Mouse (Mus musculus): ENCODE results near the gene Crebl2. TPM values are rescaled to one million over a fixed set of nuclear protein-coding genes. Genes with fewer than 3 reads are reported as not detected.

Gene Crebl2
- total and polyA plus RNA-seq, 3 experiments = 1.4 to 2.2 (median 1.5) TPM

DNA sequence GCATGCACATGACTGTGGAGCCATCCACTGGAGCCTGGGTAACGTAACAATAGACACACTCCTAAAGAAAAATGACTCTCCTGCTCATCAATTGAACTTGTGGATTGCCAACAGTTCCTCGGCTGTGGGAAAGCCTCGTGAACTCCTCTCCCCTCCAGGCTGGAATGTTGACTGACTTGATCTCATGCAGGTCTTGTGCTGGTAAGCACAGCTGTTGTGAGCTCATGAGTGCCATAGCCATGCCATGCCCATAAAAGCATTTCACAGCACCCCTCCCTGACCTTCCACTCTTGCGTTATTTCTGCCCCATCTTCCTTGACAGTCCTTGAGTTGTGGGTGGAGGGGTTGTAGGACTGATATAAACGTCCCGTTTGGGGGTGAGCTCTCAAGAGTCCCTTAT lies 9.5 kb upstream of the Crebl2 start:
- Histone ChIP-seq H3K4me3 (replicated peaks in 1 of 3; ENCODE audit: low read depth in 2 of 3, low read length in 2 of 3, poor library complexity in 1 of 3) (no peak overlapping the region), H3K4me2 (ENCODE audit: insufficient read depth, low read depth, poor library complexity, severe bottlenecking) (no peak overlapping the region), H3K4me1 (ENCODE audit: control insufficient read depth in 1 of 2, insufficient read depth in 2 of 2) (peaks cover 10 to 19% of the 10 kb centered on the region in 2 experiments), H3K36me3 (replicated peaks in 1 of 2; ENCODE audit: control insufficient read depth in 1 of 2, insufficient read depth in 1 of 2, low read length in 1 of 2) (no peaks in the 10 kb centered on the region), H3K79me2 (replicated peaks; ENCODE audit: control insufficient read depth, extremely low read depth, insufficient read depth, poor library complexity, severe bottlenecking) (no peaks in the 10 kb centered on the region), H3K27ac (ENCODE audit: insufficient read depth, low read depth) (no peak overlapping the region), H3K27me3 (replicated peaks) (no peaks in the 10 kb centered on the region), H3K9ac (ENCODE audit: insufficient read depth, low read depth) (no peak overlapping the region), H3K9me3 (replicated peaks; ENCODE audit: low read length) (no peaks in the 10 kb centered on the region)
- no peak for TF ChIP-seq CHD2 (IDR thresholded peaks at IDR 0.05; ENCODE audit: low read length)
- TF ChIP-seq KAT2A (IDR thresholded peaks at IDR 0.05; ENCODE audit: insufficient replicate concordance, low read length) = no peak
- TF ChIP-seq RCOR1 (conservative IDR thresholded peaks at IDR 0.05; ENCODE audit: low read depth, low read length) = no peak
- TF ChIP-seq JUN (IDR thresholded peaks at IDR 0.05; ENCODE audit: insufficient read depth, low read depth, low read length) = no peak
- no peak for TF ChIP-seq MAZ (IDR thresholded peaks at IDR 0.05; ENCODE audit: low read depth, low read length)
- no peak for TF ChIP-seq CHD1 (IDR thresholded peaks at IDR 0.05; ENCODE audit: low read depth, low read length)
- no peak for TF ChIP-seq IRF4 (IDR thresholded peaks at IDR 0.05; ENCODE audit: low read depth, low read length)
- no peak for TF ChIP-seq ZC3H11A (IDR thresholded peaks at IDR 0.05; ENCODE audit: low read depth, low read length)
- TF ChIP-seq TCF12 (IDR thresholded peaks at IDR 0.05; ENCODE audit: low read depth, low read length) = no peak
- DNase-seq (ENCODE audit: extremely low read depth) = no peak
- dilution Hi-C loops (cut with MboI; ENCODE audit: extremely low pct_ligation_motif_present, extremely low pct_unique_long_range_greater_than_20kb, low sequenced_read_pairs) (no loop called here), in situ Hi-C loops (cut with MboI; ENCODE audit: low pct_ligation_motif_present, low pct_unique_long_range_greater_than_20kb, low sequenced_read_pairs) (no loop called here)

DNA sequence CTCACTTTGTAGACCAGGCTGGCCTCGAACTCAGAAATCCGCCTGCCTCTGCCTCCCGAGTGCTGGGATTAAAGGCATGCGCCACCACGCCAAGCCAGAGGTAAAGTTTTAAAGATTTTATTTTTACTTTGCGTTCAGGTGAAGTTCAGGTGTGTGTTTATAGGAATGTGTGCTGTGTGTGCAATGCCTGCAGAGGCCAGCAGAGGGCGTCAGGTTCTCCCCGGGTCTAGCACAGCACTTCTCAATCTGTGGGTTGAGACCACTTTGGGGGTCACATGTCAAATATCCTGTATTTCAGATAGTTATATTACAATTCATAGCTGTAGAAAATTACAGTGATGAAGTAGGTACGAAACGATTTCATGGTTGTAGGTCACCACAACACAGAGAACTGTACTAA lies 7.1 kb upstream of the Crebl2 start:
- TF ChIP-seq HCFC1 (IDR thresholded peaks at IDR 0.05; ENCODE audit: low read depth, low read length) (no peak), SIN3A (IDR thresholded peaks at IDR 0.05; ENCODE audit: low read length) (no peak), RAD21 (IDR thresholded peaks at IDR 0.05; ENCODE audit: low read depth, low read length) (peak; percentile 23), CTCF (conservative IDR thresholded peaks at IDR 0.05 in 1 of 2, IDR thresholded peaks at IDR 0.05 in 1 of 2; ENCODE audit: low read depth in 2 of 2, low read length in 2 of 2) (peak; percentile 70 to 74), USF1 (IDR thresholded peaks at IDR 0.05; ENCODE audit: low read depth, low read length) (no peak), SMC3 (IDR thresholded peaks at IDR 0.05; ENCODE audit: low read depth, low read length) (peak; percentile 62)
- Histone ChIP-seq H3K9me3 (replicated peaks; ENCODE audit: low read length) (no peaks in the 10 kb centered on the region), H3K9ac (ENCODE audit: insufficient read depth, low read depth) (no peak overlapping the region), H3K27ac (ENCODE audit: insufficient read depth, low read depth) (no peak overlapping the region), H3K36me3 (replicated peaks in 1 of 2; ENCODE audit: control insufficient read depth in 1 of 2, insufficient read depth in 1 of 2, low read length in 1 of 2) (no peaks in the 10 kb centered on the region), H3K4me3 (replicated peaks in 1 of 3; ENCODE audit: low read depth in 2 of 3, low read length in 2 of 3, poor library complexity in 1 of 3) (no peak overlapping the region), H3K4me2 (ENCODE audit: insufficient read depth, low read depth, poor library complexity, severe bottlenecking) (no peak overlapping the region), H3K79me2 (replicated peaks; ENCODE audit: control insufficient read depth, extremely low read depth, insufficient read depth, poor library complexity, severe bottlenecking) (no peaks in the 10 kb centered on the region), H3K4me1 (ENCODE audit: control insufficient read depth in 1 of 2, insufficient read depth in 2 of 2) (peaks cover 10 to 19% of the 10 kb centered on the region in 2 experiments), H3K27me3 (replicated peaks) (no peaks in the 10 kb centered on the region)
- in situ Hi-C loops (cut with MboI; ENCODE audit: low pct_ligation_motif_present, low pct_unique_long_range_greater_than_20kb, low sequenced_read_pairs) = no loop called here
- no peak for DNase-seq (ENCODE audit: extremely low read depth)
- dilution Hi-C loops (cut with MboI; ENCODE audit: extremely low pct_ligation_motif_present, extremely low pct_unique_long_range_greater_than_20kb, low sequenced_read_pairs) = no loop called here

Measured in CH12.LX (cell line).